In genomic region chr11:63921044-63921951, GRCm38 (mm10) we compare ENCODE assay signal across 8 mouse cellular contexts. TPM values are rescaled to one million over a fixed set of nuclear protein-coding genes. Genes with fewer than 3 reads are reported as not detected.
DNase-seq lines count a peak whose midpoint lies in the region; ATAC-seq and TF ChIP-seq lines count a peak whose summit lies in the region.

No protein-coding gene starts in this region.

- H3K9me3 ChIP-seq in heart, embryonic 14.5 days (ENCODE audit: control insufficient read depth, low read length) = no peaks in the 10 kb centered on the region
- H3K9me3 ChIP-seq in limb, embryonic 15.5 days = no peaks in the 10 kb centered on the region
- no peaks in the 10 kb centered on the region for H3K9me3 ChIP-seq in neural tube, embryonic 14.5 days (ENCODE audit: control insufficient read depth, low read length)

- no peaks in the 10 kb centered on the region for H3K27me3 ChIP-seq in liver, adult 2 months (ENCODE audit: control insufficient read depth, insufficient read depth, low read length)
- peaks cover 69% of the 10 kb centered on the region for H3K27me3 ChIP-seq in heart, embryonic 14.5 days (ENCODE audit: control insufficient read depth, insufficient read depth, low read length)
- H3K27me3 ChIP-seq in limb, embryonic 15.5 days = peaks cover 67% of the 10 kb centered on the region
- peaks cover 30% of the 10 kb centered on the region for H3K27me3 ChIP-seq in neural tube, embryonic 14.5 days (ENCODE audit: control insufficient read depth, insufficient read depth, low read length)

- peak overlapping the region; percentile 95 for H3K4me2 ChIP-seq in heart, embryonic 14.5 days (ENCODE audit: low read length)
- peak overlapping the region; percentile 93 for H3K4me2 ChIP-seq in limb, embryonic 15.5 days
- H3K4me2 ChIP-seq in neural tube, embryonic 14.5 days (ENCODE audit: low read depth, low read length) = peak overlapping the region; percentile 85

- no peak for DNase-seq in liver, adult 2 months (ENCODE audit: extremely low read depth, low read depth, low spot score)
- DNase-seq in liver = no peak
- DNase-seq in urinary bladder, postnatal 10 days (ENCODE audit: low spot score) = no peak
- no peak for DNase-seq in layer of hippocampus, adult 18-20 months (ENCODE audit: low spot score in 2 of 2)

- 0 out of 2 replicates have a peak, but pooled peaks have one; percentile 5 for TF ChIP-seq POLR2A in liver, adult 2 months (IDR thresholded peaks at IDR 0.05; ENCODE audit: extremely low read depth, insufficient read depth, low read length)
- no peak for TF ChIP-seq POLR2A in bone marrow, adult 2 months (IDR thresholded peaks at IDR 0.05; ENCODE audit: borderline replicate concordance, control insufficient read depth, low read depth, low read length)

- TF ChIP-seq CTCF in liver, adult 2 months (IDR thresholded peaks at IDR 0.05; ENCODE audit: low read depth, low read length) = no peak
- no peak for TF ChIP-seq CTCF in bone marrow, adult 2 months (IDR thresholded peaks at IDR 0.05; ENCODE audit: control insufficient read depth, insufficient read depth, low read length)

- H3K79me2 ChIP-seq in liver, adult 2 months (ENCODE audit: control insufficient read depth, insufficient read depth, low read length) = peaks cover 36% of the 10 kb centered on the region

- H3K27ac ChIP-seq in liver, adult 2 months (replicated peaks; ENCODE audit: insufficient read depth, low read depth, low read length) = peak overlapping the region; percentile 95
- no peak overlapping the region; the same call in 1 of the 2 replicates for H3K27ac ChIP-seq in bone marrow, adult 2 months (ENCODE audit: control insufficient read depth, insufficient read depth, low read depth, low read length, poor library complexity)
- H3K27ac ChIP-seq in heart, embryonic 14.5 days (replicated peaks in 1 of 2; ENCODE audit: control insufficient read depth in 1 of 2, insufficient read depth in 1 of 2, low read depth in 2 of 2, low read length in 2 of 2) = no peak overlapping the region
- H3K27ac ChIP-seq in limb, embryonic 15.5 days = peak overlapping the region; percentile 82
- H3K27ac ChIP-seq in neural tube, embryonic 14.5 days (ENCODE audit: low read depth, low read length) = no peak overlapping the region

- H3K4me3 ChIP-seq in liver, adult 2 months (ENCODE audit: insufficient read depth, low read depth, low read length) = peak overlapping the region; percentile 80
- H3K4me3 ChIP-seq in bone marrow, adult 2 months (replicated peaks; ENCODE audit: control insufficient read depth, low read depth, low read length) = peak overlapping the region; percentile 65
- H3K4me3 ChIP-seq in heart, embryonic 14.5 days (ENCODE audit: control insufficient read depth in 1 of 2, insufficient read depth in 1 of 2, low read depth in 1 of 2, low read length in 2 of 2) = peak overlapping the region; percentile 48 to 57
- H3K4me3 ChIP-seq in limb, embryonic 15.5 days = peak overlapping the region; percentile 70
- H3K4me3 ChIP-seq in neural tube, embryonic 14.5 days (ENCODE audit: low read depth, low read length) = peak overlapping the region; percentile 63

- H3K4me1 ChIP-seq in liver, adult 2 months (ENCODE audit: control insufficient read depth, insufficient read depth, low read length) = peaks cover 9% of the 10 kb centered on the region; the same call in 1 of the 2 replicates
- no peaks in the 10 kb centered on the region; the same call in 1 of the 2 replicates for H3K4me1 ChIP-seq in bone marrow, adult 2 months (ENCODE audit: control insufficient read depth, insufficient read depth, low read length)
- peaks cover 17 to 46% of the 10 kb centered on the region in 2 experiments; a peak in 3 of 4 replicates for H3K4me1 ChIP-seq in heart, embryonic 14.5 days (ENCODE audit: control insufficient read depth in 2 of 2, insufficient read depth in 2 of 2, low read length in 2 of 2)
- peaks cover 74% of the 10 kb centered on the region for H3K4me1 ChIP-seq in limb, embryonic 15.5 days
- H3K4me1 ChIP-seq in neural tube, embryonic 14.5 days (ENCODE audit: control insufficient read depth, insufficient read depth, low read length) = peaks cover 10% of the 10 kb centered on the region

- ATAC-seq in heart, embryonic 14.5 days (ENCODE audit: insufficient number of reproducible peaks, insufficient read depth, low FRiP score, low read depth) = no peak
- ATAC-seq in limb, embryonic 15.5 days (ENCODE audit: insufficient number of reproducible peaks, low FRiP score, low TSS enrichment, low read depth) = no peak
- no peak; the same call in 1 of the 2 replicates for ATAC-seq in neural tube, embryonic 14.5 days (ENCODE audit: low read depth)

- WGBS in liver, adult 2 months = under 1% methylated on average over 80 of the region's 80 CpGs
- 1% methylated on average over 79 of the region's 80 CpGs for whole genome bisulfite sequencing in bone marrow, adult 2 months
- under 1% methylated on average over 80 of the region's 80 CpGs for WGBS in heart, embryonic 14.5 days
- WGBS in limb, embryonic 15.5 days = under 1% methylated on average over 80 of the region's 80 CpGs
- under 1% methylated on average over 79 of the region's 80 CpGs for WGBS in neural tube, embryonic 14.5 days

- no peaks in the 10 kb centered on the region for H3K36me3 ChIP-seq in liver, adult 2 months (ENCODE audit: control insufficient read depth, insufficient read depth, low read length)
- H3K36me3 ChIP-seq in heart, embryonic 14.5 days (ENCODE audit: control insufficient read depth, insufficient read depth, low read length) = no peaks in the 10 kb centered on the region
- H3K36me3 ChIP-seq in limb, embryonic 15.5 days = no peaks in the 10 kb centered on the region
- H3K36me3 ChIP-seq in neural tube, embryonic 14.5 days (ENCODE audit: control insufficient read depth, insufficient read depth, low read length) = no peaks in the 10 kb centered on the region

- peak overlapping the region; percentile 93 for H3K9ac ChIP-seq in liver, adult 2 months (ENCODE audit: low read depth, low read length)
- H3K9ac ChIP-seq in heart, embryonic 14.5 days (ENCODE audit: low read length) = peak overlapping the region; percentile 67
- H3K9ac ChIP-seq in limb, embryonic 15.5 days = peak overlapping the region; percentile 77
- H3K9ac ChIP-seq in neural tube, embryonic 14.5 days (replicated peaks; ENCODE audit: low read depth, low read length) = peak overlapping the region; percentile 74

RNA-seq across cellular contexts. Expression of gene Hs3st3b1, which starts 0.8 kb away (rescaled TPM):
- total RNA-seq in liver, adult 2 months (2014; rRNA removed) = 38.5 and 45.6 TPM in 2 replicates
- polyA plus RNA-seq in liver, adult 2 months (2012; rRNA removed) = 57.5 and 57.7 TPM in 2 replicates
- polyA plus RNA-seq in bone marrow, adult 2 months (2011; ENCODE audit: insufficient read depth, insufficient read length, low replicate concordance, missing spikeins) = 0.30 and 0.40 TPM in 2 replicates
- 2.2 and 2.6 TPM in 2 replicates for polyA plus RNA-seq in heart, embryonic 14.5 days (2014; fragmentation: Nextera tagmentation; extraction: Ambion mirVana)
- 13.4 and 16.6 TPM in 2 replicates for polyA plus RNA-seq in limb, embryonic 15.5 days (2015; fragmentation: Nextera tagmentation; extraction: Ambion mirVana)
- 9.1 and 9.4 TPM in 2 replicates for polyA plus RNA-seq in neural tube, embryonic 14.5 days (2014; fragmentation: Nextera tagmentation; extraction: Ambion mirVana)
- total RNA-seq in layer of hippocampus, adult 18-20 months (2021) = under 1 TPM; 0.67 to 0.71 TPM

Comparison
In these comparisons a context has a peak if more than half of its experiments do, and no peak if none do; other contexts are left out.
1. H3K27ac ChIP-seq: peak in liver, adult 2 months (single experiment) and limb, embryonic 15.5 days (single experiment); none in bone marrow, adult 2 months (single experiment), heart, embryonic 14.5 days (0 of 2) and neural tube, embryonic 14.5 days (single experiment).
2. Peak in every context shown above with its lines, with median percentiles within 50 percentile points of each other: H3K4me3 ChIP-seq, H3K9ac ChIP-seq and H3K4me2 ChIP-seq.